Mouse (Mus musculus): Measurements from ENCODE around the gene Egln2. TPM values are rescaled to one million over a fixed set of nuclear protein-coding genes. Genes with fewer than 3 reads are reported as not detected.

Egln2 gene
- total RNA-seq, 2 experiments from 2014 or later: 95.1 to 98.7 TPM

DNA sequence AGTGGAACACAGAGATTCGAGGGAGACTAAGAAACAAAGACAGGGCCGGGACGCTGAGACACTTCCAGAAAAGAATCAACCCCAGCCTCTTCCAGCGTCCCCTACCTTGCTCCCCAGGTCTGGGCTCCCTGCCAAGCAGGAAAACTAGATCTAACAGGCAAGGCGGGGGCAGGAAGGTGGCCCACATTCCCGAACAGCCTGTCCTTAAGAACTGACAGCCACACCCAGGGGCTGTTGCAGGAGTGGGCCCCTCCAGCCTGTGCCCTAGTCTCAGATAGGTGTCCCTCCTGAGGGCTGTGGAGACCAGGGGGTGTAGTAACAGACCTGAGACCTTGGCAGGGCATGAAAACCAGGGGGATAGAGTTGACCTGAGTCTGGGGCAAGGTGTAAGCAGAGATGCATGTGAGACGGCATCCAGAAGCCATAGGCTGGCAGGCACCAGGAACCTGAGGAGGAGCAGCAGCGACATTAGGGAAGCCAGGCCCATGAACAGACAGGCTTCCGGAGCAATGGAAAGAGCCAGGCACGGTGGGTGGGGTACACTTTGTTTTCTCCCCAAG lies 13.3 kb downstream of the Egln2 start, which contains the start of gene Cyp2t4:
Gene Cyp2t4 (plus strand): TSS at position 510 of the 560 bp plus-strand sequence.
- no peak for DNase-seq (ENCODE audit: low spot score in 2 of 2)
- intact Hi-C loops (cut with DNase I): no loop called here

DNA sequence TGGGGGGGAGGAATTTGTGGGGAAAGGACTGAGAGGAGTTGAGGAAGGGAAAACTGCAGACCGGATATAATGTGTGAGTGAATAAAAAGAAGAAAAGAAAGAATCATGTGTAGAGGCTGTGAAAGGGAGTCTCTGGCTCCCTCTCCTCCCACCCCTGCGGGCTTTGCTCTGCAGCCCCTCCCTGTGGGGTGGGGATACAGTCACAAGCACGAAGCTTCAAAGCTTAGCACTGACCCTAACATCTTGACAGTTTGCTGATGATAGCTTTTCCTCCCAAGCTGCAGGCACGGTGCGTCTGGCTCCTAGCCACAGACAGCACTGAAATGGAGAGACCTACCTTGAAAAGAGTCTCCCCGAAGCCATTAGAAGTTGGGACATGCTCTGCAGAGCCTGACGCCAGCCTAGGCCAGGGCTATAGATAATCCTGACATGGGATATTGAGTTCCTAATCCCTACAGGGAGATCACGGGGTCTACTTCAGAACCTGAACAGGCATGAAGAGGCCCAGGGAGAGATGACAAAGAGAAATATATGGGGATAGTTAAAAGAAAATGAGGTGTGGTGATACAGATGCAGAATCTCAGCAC lies 30.1 kb downstream of the Egln2 start:
- intact Hi-C loops (cut with DNase I): no loop called here
- no peak for DNase-seq (ENCODE audit: low spot score in 2 of 2)

DNA sequence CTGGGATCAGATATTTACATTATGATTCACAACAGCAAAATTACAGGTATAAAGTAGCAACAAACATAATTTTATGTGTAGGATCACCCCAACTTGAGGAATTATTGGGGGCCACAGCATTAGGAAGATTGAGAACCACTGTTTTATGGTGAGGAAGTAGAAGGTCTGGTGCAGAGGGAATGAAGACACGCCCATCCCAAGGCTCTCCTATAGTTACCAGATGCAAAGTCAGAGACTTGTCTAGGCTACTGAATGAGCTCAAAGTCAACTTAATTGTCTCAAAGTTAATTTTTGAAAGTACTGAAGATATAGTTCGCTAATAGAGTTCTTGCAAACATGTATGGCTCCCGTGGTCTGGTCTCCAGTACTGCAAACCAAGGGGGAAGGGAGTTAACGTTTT lies 32.8 kb downstream of the Egln2 start:
- intact Hi-C loops (cut with DNase I): loop anchor here (5.0 kb wide), 1 partner anchor 154 kb away; no protein-coding TSS in a partner anchor
- DNase-seq (ENCODE audit: low spot score in 2 of 2): no peak

DNA sequence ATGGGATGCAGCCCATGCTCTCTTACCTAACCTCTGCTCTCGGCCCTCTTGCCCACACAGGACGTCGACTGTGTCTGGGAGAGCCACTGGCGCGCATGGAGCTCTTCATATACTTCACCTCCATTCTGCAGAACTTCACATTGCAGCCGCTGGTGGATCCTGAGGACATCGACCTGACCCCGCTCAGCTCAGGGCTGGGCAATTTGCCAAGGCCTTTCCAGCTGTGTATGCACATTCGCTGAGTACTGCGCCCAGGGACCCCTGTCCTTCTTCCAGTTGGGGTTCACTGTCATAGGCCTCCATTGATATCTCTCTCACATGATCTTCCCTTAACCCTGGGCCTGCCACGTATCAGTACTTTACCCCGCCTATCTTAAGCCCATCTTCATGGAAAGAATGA lies 33.4 kb downstream of the Egln2 start:
- no peak for DNase-seq (ENCODE audit: low spot score in 2 of 2)
- intact Hi-C loops (cut with DNase I): loop anchor here (5.0 kb wide), 1 partner anchor 154 kb away; no protein-coding TSS in a partner anchor

DNA sequence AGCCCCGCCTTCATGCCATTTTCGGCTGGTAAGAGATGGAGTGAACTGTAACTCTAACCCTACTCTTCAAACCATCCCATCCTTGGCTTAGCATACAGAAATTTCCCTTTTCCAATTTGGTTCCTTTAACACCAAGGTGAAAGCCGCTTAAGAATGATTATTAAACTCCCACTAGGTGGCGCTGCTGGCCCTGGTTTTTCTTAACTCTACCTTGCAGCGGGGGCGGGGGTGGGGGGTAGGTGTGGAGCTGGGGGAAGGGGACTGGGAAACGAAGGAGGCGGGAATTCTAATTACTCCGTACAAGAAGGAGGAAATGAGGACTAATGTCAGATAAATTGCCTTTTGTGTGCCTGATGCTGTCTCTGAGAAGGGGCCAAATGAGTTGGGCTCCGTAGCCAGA lies 34.0 kb downstream of the Egln2 start:
- intact Hi-C loops (cut with DNase I): loop anchor here (5.0 kb wide), 1 partner anchor 155 kb away; no protein-coding TSS in a partner anchor
- peak in 1 of 2 experiments; percentile 39 for DNase-seq (ENCODE audit: low spot score in 2 of 2)

DNA sequence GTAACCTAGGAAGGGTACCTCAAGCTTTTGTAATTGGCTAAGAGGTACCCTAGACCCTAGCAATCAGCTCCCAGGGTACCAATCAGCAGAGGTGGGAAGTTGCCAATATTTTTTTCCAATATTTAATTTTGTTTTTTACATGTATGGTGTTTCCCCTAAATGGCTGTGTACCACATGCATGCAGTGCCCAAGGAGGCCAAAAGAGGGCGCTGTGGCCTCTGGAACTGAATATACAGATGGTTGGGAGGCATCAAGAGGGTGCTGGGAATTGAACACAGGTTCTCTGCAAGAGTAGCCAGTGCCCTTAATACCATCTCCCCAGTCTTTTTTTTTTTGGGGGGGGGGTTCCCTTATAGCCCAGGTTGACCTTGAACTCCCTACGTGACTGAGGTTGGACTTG lies 35.2 kb downstream of the Egln2 start:
- no peak for DNase-seq (ENCODE audit: low spot score in 2 of 2)
- intact Hi-C loops (cut with DNase I): loop anchor here (5.0 kb wide), 1 partner anchor 156 kb away; no protein-coding TSS in a partner anchor

DNA sequence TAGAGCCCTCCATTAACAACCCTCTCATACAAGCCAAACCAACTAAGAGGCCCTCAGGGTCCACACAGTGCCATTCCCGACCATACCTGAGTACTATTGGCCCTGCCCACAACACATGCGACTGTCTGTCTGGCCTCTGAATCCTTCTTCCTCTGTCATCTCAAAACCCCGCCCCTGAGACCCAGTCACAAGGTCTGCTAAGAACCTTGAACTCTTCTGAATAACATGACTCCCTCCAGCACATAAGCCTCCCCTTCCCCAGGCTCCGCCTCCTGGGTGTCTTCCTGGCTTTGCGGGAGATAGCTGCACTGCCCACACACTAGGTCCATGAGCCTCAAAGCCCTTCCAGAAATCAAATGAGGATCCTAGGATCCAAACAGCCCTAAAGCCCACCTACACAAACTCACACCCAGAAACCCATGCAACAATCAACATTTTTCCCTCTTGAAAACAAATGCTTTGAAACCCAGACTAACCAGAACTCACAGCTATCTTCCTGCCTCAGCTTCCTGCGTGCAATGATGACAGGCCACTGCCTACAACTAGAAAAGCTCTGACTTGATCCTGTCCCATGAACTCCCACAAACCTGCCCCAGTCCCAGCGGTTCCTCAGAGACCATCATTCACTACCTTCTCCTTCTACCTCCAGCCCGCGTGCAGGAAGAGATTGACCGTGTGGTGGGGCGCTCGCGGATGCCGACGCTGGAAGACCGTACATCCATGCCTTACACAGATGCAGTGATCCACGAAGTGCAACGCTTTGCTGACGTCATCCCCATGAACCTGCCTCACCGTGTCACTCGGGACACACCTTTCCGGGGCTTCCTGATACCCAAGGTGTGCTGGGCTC lies 35.9 kb downstream of the Egln2 start:
- intact Hi-C loops (cut with DNase I): loop anchor here (5.0 kb wide), 1 partner anchor 157 kb away; no protein-coding TSS in a partner anchor
- DNase-seq (ENCODE audit: low spot score in 2 of 2): no peak

DNA sequence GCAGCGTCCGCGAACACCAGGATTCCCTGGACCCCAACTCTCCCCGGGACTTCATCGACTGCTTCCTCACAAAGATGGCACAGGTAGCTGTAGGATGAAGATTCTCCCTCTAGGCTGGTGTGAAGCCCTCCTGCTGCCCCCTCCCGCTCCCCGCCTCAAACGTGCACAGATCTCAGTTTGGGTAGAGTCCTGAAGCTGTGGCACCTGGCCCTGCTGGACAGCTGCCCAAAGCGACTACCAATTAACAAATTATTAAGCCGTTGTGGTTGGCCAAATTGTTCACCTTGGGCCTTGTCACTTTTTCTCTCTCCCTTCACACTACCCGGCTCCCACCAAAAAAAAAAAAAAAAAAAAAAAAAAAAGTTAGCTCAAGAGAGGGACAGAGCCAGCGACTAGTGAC lies 36.8 kb downstream of the Egln2 start:
- intact Hi-C loops (cut with DNase I): loop anchor here (5.0 to 10.0 kb wide), 3 partner anchors 65 to 355 kb away; no protein-coding TSS in a partner anchor
- DNase-seq (ENCODE audit: low spot score in 2 of 2): no peak

DNA sequence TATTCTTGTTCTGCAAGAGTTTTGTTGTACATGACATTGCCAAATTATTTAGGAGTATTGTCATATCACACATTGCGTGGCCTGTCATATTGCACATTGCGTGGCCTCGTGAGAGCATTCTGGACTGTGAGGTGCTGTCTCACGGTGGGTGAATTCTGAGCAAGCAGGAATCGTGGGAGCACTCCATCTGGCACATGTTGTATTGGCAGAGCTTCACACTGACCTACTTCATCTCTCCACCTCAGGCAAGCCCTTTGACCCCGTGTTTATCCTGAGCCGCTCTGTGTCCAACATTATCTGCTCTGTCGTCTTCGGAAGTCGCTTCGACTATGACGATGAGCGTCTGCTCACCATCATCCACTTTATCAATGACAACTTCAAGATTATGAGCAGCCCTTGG lies 37.7 kb downstream of the Egln2 start:
- intact Hi-C loops (cut with DNase I): loop anchor here (10.0 kb wide), 2 partner anchors 64 to 354 kb away; no protein-coding TSS in a partner anchor
- DNase-seq (ENCODE audit: low spot score in 2 of 2): no peak

DNA sequence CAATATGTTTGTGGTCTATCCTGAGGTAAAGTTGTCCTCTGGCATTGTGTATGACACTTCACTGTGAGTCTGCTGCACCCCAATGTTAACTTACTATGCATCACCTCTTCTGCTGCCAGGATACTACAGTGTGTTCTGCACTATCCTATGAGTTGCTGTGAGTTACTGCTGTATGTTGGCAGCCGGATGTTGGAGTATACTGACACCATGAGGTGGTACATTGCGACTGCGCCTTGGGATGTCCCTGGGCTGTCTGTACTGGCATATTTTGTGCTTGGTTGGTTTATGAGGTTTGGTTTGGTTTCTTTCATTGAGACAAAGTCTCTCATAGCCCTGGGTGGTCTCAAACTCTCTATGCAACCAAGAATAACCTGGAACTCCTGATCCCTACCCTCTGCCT lies 38.4 kb downstream of the Egln2 start:
- intact Hi-C loops (cut with DNase I): loop anchor here (10.0 kb wide), 2 partner anchors 63 to 353 kb away; no protein-coding TSS in a partner anchor
- peak; percentile 13 to 22 for DNase-seq (ENCODE audit: low spot score in 2 of 2)

DNA sequence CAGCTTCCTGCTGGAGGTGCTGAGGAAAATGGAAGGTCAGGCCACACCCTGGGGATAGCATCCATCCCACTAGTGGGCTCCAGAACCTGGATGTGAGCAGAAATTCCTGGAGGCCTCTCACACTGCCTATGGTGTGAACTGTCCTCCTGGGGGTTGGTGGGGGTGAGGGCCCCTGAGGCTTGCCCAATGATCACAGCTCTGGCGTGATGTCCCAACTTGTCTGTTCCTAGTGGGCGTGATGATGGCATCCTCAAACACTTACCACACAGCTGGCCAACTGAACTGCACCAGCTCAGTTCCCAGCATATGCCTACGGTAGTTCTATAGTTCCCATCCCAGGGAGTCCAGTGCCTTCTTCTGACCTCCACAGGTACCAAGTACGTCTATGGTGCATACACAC lies 41.6 kb downstream of the Egln2 start:
- no peak for DNase-seq (ENCODE audit: low spot score in 2 of 2)
- intact Hi-C loops (cut with DNase I): loop anchor here (10.0 kb wide), 2 partner anchors 60 to 350 kb away; no protein-coding TSS in a partner anchor

DNA sequence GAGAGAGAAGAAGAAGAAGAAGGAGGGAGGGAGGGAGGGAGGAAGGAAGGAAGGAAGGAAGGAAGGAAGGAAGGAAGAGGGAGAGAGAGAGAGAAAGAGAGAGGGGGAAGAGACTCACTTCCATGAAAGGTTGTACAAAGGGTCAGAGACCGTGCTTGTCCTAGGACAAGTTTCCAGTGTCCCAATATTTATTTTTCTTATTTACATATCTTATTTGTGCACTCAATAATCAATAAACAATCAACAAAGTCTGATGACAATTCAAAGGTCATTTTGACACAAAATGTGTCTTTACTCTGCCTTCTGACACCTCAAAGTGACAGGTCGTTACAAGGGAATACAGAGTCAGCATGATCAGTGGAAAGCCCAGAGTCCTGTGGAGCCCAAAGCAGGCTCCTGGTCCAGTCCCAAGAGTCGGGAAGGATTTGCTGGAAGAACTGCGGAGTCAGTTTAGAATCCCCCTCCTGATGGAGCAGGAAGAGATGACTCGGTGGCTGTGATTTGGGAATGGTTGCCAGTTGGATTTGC lies 42.2 kb downstream of the Egln2 start:
- intact Hi-C loops (cut with DNase I): loop anchor here (10.0 kb wide), 2 partner anchors 60 to 350 kb away; no protein-coding TSS in a partner anchor
- DNase-seq (ENCODE audit: low spot score in 2 of 2): no peak

DNA sequence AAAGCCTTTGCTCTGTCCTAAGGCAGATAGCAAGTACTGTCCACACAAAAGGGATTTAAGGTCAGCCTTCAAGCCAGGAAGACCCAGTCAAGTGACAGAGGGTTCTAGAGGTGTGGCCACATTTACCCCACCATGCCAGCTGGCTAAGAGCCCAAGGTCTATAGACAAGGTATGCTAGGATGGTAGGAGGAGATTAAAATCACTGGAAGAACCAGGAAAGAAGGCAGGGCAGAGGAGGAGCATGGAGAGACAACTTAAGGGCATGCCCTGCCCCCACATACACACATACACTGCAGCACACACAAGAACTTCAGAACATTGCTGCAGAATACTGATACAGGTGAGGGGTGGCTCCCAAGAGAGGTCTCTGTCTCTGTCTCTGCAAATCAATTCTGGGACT lies 46.9 kb downstream of the Egln2 start, which contains the start of gene Cyp2f2:
Gene Cyp2f2 (plus strand): TSS at position 234 of the 400 bp plus-strand sequence.
- DNase-seq (ENCODE audit: low spot score in 2 of 2): no peak
- intact Hi-C loops (cut with DNase I): loop anchor here (10.0 kb wide), 2 partner anchors 55 to 345 kb away; no protein-coding TSS in a partner anchor

DNA sequence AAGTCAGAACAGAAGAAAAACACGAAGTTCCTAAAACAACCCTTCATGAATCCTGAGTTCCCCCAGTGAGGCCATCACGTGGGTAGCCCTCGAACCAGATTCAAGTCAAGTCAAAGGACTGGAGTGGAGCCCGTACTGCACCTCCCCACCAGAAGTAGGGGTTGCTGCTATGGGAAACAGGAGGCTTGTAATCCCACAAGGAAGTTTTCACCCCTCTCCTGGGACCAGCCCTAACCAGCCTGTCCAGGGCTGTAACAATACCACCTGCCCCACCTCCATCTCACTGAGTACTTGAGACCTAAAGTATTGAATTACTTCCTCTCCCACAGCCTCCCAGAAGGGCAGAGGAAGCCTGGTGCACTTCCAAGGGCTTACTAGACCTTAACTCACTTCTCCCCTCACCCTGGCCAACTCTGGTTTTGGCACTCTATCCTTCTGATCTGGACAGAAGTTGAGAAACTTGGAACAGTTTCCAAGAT lies 48.5 kb downstream of the Egln2 start:
- intact Hi-C loops (cut with DNase I): no loop called here

DNA sequence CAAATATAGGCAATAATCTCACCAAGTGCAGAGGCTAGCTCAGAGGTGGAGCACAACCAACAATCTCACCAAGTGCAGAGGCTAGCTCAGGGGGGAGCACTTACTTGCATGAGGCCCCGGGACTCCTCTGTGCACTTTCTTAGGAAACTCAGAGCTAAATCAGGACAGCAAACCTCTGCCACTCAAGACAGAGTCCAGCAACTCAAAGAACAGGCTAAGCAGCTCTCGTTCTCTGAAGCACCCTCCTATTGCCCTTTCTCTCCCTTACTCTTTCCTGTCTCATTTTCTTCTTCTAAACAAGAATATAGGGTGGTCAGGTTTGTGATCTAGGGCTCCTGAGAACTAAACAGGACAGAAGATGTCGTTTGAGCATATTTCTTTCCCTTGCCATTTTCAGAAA lies 54.6 kb downstream of the Egln2 start:
- no peak for DNase-seq (ENCODE audit: low spot score in 2 of 2)
- intact Hi-C loops (cut with DNase I): no loop called here

More for the DNA sequence above, 48.5 kb downstream of the Egln2 start:
- DNase-seq (ENCODE audit: low spot score in 2 of 2): no peak

DNA sequence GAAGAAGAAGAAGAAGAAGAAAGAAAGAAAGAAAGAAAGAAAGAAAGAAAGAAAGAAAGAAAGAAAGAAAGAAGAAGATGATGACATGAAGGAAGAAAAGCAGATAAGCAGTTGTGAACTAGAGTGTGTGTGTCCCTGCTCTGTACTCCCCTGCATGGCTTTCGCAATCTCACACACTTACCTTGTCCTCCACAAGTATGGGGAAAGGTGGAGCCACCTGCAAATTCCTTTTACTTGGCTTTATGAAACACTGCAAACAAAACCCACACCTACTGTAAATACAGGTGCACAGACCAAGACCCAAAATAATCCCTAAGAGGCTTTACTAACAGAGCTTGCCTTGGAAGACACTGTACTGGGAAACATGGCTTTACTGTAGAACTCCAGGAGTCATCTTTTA lies 55.6 kb downstream of the Egln2 start:
- no peak for DNase-seq (ENCODE audit: low spot score in 2 of 2)
- intact Hi-C loops (cut with DNase I): no loop called here

DNA sequence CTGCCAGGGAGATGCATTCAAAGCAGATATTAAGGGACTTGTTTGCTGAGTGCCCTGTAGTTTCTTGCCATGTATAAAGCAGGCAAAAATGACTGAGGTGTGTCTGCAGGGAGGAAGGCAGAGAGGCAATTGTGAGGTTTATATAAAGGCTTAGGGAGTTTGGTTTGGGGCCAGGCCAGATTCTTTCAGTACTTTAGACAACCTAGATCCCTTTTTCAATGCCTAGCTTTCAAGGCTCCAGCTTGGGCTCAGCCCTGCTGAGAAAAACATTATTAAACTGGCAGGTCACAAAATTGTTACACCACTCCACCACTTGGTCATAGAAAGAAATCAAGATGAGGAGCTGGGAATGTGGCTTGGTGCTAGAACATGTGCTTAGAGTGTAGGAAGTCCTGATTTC lies 56.3 kb downstream of the Egln2 start:
- DNase-seq (ENCODE audit: low spot score in 2 of 2): no peak
- intact Hi-C loops (cut with DNase I): no loop called here

Data from left cerebral cortex, postnatal 36 days (tissue).